Comparison of ENCODE assay signal across 12 mouse cellular contexts in the genomic region with DNA sequence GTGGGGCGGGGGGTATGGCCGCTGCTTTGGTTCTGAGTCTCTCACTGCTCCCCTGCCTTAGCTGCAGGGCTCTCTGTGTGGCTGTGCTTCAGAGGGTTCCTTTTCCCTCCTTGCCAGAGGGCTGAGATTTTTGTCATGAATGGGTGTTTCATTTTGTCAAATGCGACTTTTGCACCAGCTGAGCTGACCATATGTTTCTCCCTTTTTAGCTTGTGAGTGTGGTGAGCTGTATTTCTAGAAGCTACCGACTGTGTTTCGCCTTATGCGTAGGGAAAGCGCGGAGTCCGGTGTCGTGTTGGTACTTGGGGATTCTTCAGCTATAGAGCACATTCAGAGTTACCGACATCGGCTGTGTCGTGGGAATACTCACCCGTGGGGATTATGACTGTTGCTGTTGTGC.
DNase-seq lines count a peak whose midpoint lies in the region; ATAC-seq lines count a peak whose summit lies in the region.
"Had no signal": no experiment of that assay in that cellular context is flagged by ENCODE, and none has a peak within 500 bp of the region (broad histone marks: within the 10 kb centered on the region; RNA-seq: fewer than 3 reads in every experiment).

No protein-coding gene starts in this region.

- H3K36me3 ChIP-seq in hindbrain, embryonic 14.5 days (replicated peaks; ENCODE audit: control insufficient read depth, insufficient read depth) = no peaks in the 10 kb centered on the region
- no peaks in the 10 kb centered on the region for H3K36me3 ChIP-seq in hindbrain, embryonic 16.5 days (ENCODE audit: control insufficient read depth, insufficient read depth, low read length)
- H3K36me3 ChIP-seq in neural tube, embryonic 14.5 days (ENCODE audit: control insufficient read depth, insufficient read depth, low read length) = no peaks in the 10 kb centered on the region

- DNase-seq in hindbrain, embryonic 14.5 days (ENCODE audit: low spot score) = no peak
- DNase-seq in brain, embryonic 18.5 days (ENCODE audit: low read depth, low spot score) = peak; percentile 45
- DNase-seq in testis, postnatal 14 days (ENCODE audit: low spot score) = no peak
- no peak for DNase-seq in urinary bladder, postnatal 36 days (ENCODE audit: low spot score in 2 of 2)
- no peak for DNase-seq in heart, postnatal 4 days

- no peaks in the 10 kb centered on the region for H3K9me3 ChIP-seq in hindbrain, embryonic 14.5 days (ENCODE audit: control insufficient read depth, low read length)
- H3K9me3 ChIP-seq in hindbrain, embryonic 16.5 days (ENCODE audit: control insufficient read depth, low read length) = no peaks in the 10 kb centered on the region
- no peaks in the 10 kb centered on the region for H3K9me3 ChIP-seq in neural tube, embryonic 14.5 days (ENCODE audit: control insufficient read depth, low read length)

- H3K4me2 ChIP-seq in hindbrain, embryonic 14.5 days (replicated peaks) = no peak overlapping the region
- H3K4me2 ChIP-seq in hindbrain, embryonic 16.5 days (ENCODE audit: low read length) = no peak overlapping the region
- peak overlapping the region; percentile 16; the same call in 1 of the 2 replicates for H3K4me2 ChIP-seq in neural tube, embryonic 14.5 days (ENCODE audit: low read depth, low read length)
- H3K4me2 ChIP-seq: midbrain, embryonic 11.5 days had no signal

- H3K4me3 ChIP-seq in hindbrain, embryonic 14.5 days (replicated peaks; ENCODE audit: low read length) = no peak overlapping the region
- H3K4me3 ChIP-seq in hindbrain, embryonic 16.5 days (ENCODE audit: low read length) = no peak overlapping the region
- no peak overlapping the region for H3K4me3 ChIP-seq in neural tube, embryonic 14.5 days (ENCODE audit: low read depth, low read length)
- H3K4me3 ChIP-seq: erythroblast, embryonic 14.5 days had no signal

- H3K9ac ChIP-seq in hindbrain, embryonic 14.5 days = no peak overlapping the region
- H3K9ac ChIP-seq in hindbrain, embryonic 16.5 days (ENCODE audit: low read depth, low read length) = no peak overlapping the region
- H3K9ac ChIP-seq in neural tube, embryonic 14.5 days (replicated peaks; ENCODE audit: low read depth, low read length) = no peak overlapping the region

- H3K4me1 ChIP-seq in hindbrain, embryonic 14.5 days (replicated peaks; ENCODE audit: control insufficient read depth, insufficient read depth, low read length) = peaks cover 20% of the 10 kb centered on the region
- peaks cover 22% of the 10 kb centered on the region for H3K4me1 ChIP-seq in hindbrain, embryonic 16.5 days (ENCODE audit: control insufficient read depth, insufficient read depth, low read depth, low read length)
- peaks cover 34% of the 10 kb centered on the region for H3K4me1 ChIP-seq in neural tube, embryonic 14.5 days (ENCODE audit: control insufficient read depth, insufficient read depth, low read length)

- H3K27ac ChIP-seq in hindbrain, embryonic 14.5 days = peak overlapping the region; percentile 43; the same call in 1 of the 2 replicates
- no peak overlapping the region for H3K27ac ChIP-seq in hindbrain, embryonic 16.5 days (ENCODE audit: low read depth, low read length)
- no peak overlapping the region for H3K27ac ChIP-seq in neural tube, embryonic 14.5 days (ENCODE audit: low read depth, low read length)

- H3K27me3 ChIP-seq in hindbrain, embryonic 14.5 days (ENCODE audit: control insufficient read depth, insufficient read depth, low read length) = no peaks in the 10 kb centered on the region
- no peaks in the 10 kb centered on the region for H3K27me3 ChIP-seq in hindbrain, embryonic 16.5 days (replicated peaks; ENCODE audit: control insufficient read depth, insufficient read depth, low read length)
- H3K27me3 ChIP-seq in neural tube, embryonic 14.5 days (ENCODE audit: control insufficient read depth, insufficient read depth, low read length) = no peaks in the 10 kb centered on the region
- H3K27me3 ChIP-seq: Patski had no signal

- WGBS in hindbrain, embryonic 14.5 days = 85% methylated on average over 14 of the region's 14 CpGs
- 76% methylated on average over 14 of the region's 14 CpGs for WGBS in hindbrain, embryonic 16.5 days
- WGBS in neural tube, embryonic 14.5 days = 80% methylated on average over 14 of the region's 14 CpGs

- ATAC-seq in hindbrain, embryonic 14.5 days (ENCODE audit: low FRiP score) = no peak
- ATAC-seq in hindbrain, embryonic 16.5 days = no peak
- ATAC-seq in frontal cortex, adult (ENCODE audit: low TSS enrichment) = peak; percentile 63
- no peak for ATAC-seq in neural tube, embryonic 14.5 days (ENCODE audit: low read depth)
- ATAC-seq: inflammation-experienced regulatory T-cells, adult 6 months; Patski had no signal
